Comparison of ENCODE assay signal across 20 mouse cellular contexts in genomic region chr9:54961059-54961458, GRCm38 (mm10). TPM values are rescaled to one million over a fixed set of nuclear protein-coding genes. Genes with fewer than 3 reads are reported as not detected.
"Had no signal": no experiment of that assay in that cellular context is flagged by ENCODE, and none has a peak within 500 bp of the region (broad histone marks: within the 10 kb centered on the region; RNA-seq: fewer than 3 reads in every experiment).

No protein-coding gene starts in this region.

- H3K4me2 ChIP-seq: kidney, embryonic 15.5 days; limb, embryonic 12.5 days; limb, embryonic 15.5 days; liver, embryonic 11.5 days; lung, embryonic 14.5 days had no signal

- H3K27me3 ChIP-seq: kidney, embryonic 15.5 days; limb, embryonic 12.5 days; limb, embryonic 15.5 days; megakaryocyte, embryonic 14.5 days had no signal

- H3K9ac ChIP-seq: kidney, embryonic 15.5 days; limb, embryonic 12.5 days; limb, embryonic 15.5 days; liver, embryonic 14.5 days; liver, postnatal 0 days; lung, embryonic 14.5 days had no signal

- ATAC-seq: liver, postnatal 0 days; lung, postnatal 0 days had no signal

- H3K4me1 ChIP-seq: kidney, embryonic 15.5 days; limb, embryonic 12.5 days; limb, embryonic 15.5 days; midbrain, embryonic 10.5 days had no signal

- H3K9me3 ChIP-seq: kidney, embryonic 15.5 days; limb, embryonic 15.5 days had no signal

- H3K4me3 ChIP-seq: kidney, embryonic 15.5 days; left cerebral cortex, adult 2 months; limb, embryonic 12.5 days; limb, embryonic 15.5 days; megakaryocyte, embryonic 14.5 days; midbrain, embryonic 10.5 days had no signal

- DNase-seq: kidney, postnatal 10 days; kidney, postnatal 36 days; layer of hippocampus, postnatal 36 days; liver, postnatal 0 days; lung, embryonic 14.5 days; lung, postnatal 36 days; midbrain, embryonic 14.5 days; thymus, adult 18-20 months; thymus, postnatal 36 days had no signal

- H3K27ac ChIP-seq: kidney, embryonic 15.5 days; left cerebral cortex, adult 2 months; limb, embryonic 12.5 days; limb, embryonic 15.5 days; liver, embryonic 14.5 days; midbrain, embryonic 10.5 days had no signal

RNA-seq across cellular contexts. Expression of gene AY074887, which starts 10.3 kb away (rescaled TPM):
- polyA plus RNA-seq: small intestine, adult 2 months; spleen, adult 2 months had no signal

RNA-seq across cellular contexts. Expression of gene Chrna5, which starts 19.6 kb away (rescaled TPM):
- polyA plus RNA-seq: liver, embryonic 11.5 days; liver, postnatal 0 days; spleen, adult 2 months had no signal
